Mouse (Mus musculus) kidney, adult 2 months (tissue): ENCODE measurements around the gene Srsf10.

Experiments
- CTCF ChIP-seq: fragments of 200-500 bp; conservative IDR thresholded peaks from 2 replicates; pipeline ENCODE4 v1.5.1; 2011; ENCODE audit warnings: low read depth, mild to moderate bottlenecking, control low read depth, low read length, moderate library complexity, mixed read lengths; ENCODE audit not compliant: insufficient read depth, insufficient read length
- POLR2A ChIP-seq: fragments of 200-500 bp; IDR thresholded peaks from one replicate; pipeline ENCODE4 v1.6.1; 2011; ENCODE audit warnings: low read depth, low read length, control low read depth

DNA sequence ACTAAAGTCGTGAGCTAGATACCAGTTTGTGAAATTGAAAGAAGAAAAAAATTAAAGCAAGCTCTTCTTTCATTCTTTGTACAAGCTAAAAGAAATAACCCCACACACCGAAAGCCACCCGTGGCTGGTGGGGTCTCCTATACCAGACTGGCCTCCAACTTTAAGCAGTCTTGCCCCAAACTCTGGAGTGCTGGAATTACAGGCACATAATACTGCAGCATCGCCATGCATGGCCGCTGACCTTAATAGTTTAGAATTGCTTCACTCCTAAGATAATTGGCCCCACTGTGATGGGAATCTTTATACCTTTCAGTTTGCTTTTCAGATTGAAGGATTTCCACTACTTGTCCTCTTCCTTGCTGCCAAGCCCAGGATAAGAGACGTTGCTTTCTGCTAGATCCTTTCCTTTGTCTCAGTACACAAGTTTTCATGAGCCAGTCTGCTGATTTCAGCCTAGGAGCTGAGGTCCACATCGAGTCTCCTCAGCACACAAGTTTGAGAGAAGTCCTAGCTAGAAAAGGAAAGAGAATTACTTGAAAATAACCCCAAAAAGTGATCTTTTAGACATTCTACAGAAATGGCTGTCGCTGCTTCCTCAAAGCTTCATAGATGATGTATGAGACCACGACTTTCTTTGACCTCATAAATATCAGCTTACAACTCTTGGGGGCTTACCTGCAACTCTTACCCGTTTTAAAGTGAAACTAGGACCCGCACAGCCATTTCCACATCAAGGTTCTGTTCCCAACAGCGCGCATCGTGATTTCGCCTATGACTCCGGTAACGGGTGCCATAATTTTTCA is 17.2 kb downstream of the Srsf10 start:
- TF ChIP-seq CTCF, result no peak
- no peak for TF ChIP-seq POLR2A
